Mouse (Mus musculus) G1E (cell line): Measurements from ENCODE around the gene Wasf2.

Experiments used
- CTCF ChIP-seq: IDR thresholded peaks from 2 replicates; pipeline ENCODE4 v1.5.1; 2012; ENCODE audit warnings: low read depth, low read length, inconsistent platforms, mixed read lengths
- GATA1 ChIP-seq: IDR thresholded peaks from 2 replicates; pipeline ENCODE4 v1.6.1; 2012; ENCODE audit warnings: borderline replicate concordance, low read length, inconsistent platforms, mixed read lengths

DNA sequence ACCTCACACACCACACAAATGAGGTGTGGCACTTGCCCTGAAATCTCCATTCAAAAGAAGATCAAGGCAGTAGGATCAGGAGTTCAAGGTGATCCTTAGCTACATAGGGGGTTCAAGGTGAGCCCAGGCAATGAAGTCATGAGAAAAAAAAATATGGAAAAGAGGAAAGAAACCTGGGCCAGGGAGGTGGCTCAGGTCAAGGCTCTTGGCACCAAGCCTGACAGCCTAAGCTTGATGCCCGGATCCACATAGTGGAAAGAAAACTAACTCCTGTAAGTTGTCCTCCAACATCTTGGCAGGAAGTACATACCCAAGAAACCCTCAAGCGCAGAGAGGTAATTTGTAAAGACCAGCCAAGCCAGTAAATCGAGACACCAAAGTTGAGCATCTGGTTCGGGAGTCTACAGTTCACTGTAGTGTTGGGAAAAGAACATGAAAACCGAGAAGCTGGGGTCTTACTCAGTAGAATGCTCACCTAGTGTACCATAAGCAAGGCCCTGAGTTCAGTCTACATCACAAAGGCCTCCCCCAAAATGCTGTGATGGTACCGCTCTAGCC, 48.0 kb upstream of the Wasf2 start:
- TF ChIP-seq CTCF (no peak), GATA1 (no peak)
